Mouse (Mus musculus) ES-E14 (cell line): ENCODE measurements around the gene Golga4. TPM values are rescaled to one million over a fixed set of nuclear protein-coding genes. Genes with fewer than 3 reads are reported as not detected.

Source experiments
- DNase-seq: peaks from one replicate; pipeline ENCODE4 v3.0.0-alpha.2; 2013; ENCODE audit warnings: low read depth, low spot score
- H3K27ac ChIP-seq: 2 replicates; pipeline ENCODE4 v1.5.1; 2012; ENCODE audit warnings: low read depth, mild to moderate bottlenecking, low read length, moderate library complexity, mixed read lengths; ENCODE audit not compliant: poor library complexity, insufficient read depth, severe bottlenecking
- H3K36me3 ChIP-seq: 2 replicates; pipeline ENCODE4 v1.6.1; 2012; ENCODE audit warnings: mild to moderate bottlenecking, low read length, moderate library complexity, mixed read lengths; ENCODE audit not compliant: control insufficient read depth, poor library complexity, insufficient read depth, severe bottlenecking
- H3K4me1 ChIP-seq, 2 experiments: fragments of 150-350 bp in 1 of 2; sonication (generic) in 1 of 2; 2 replicates each; pipeline ENCODE4 v1.6.1; 2012; ENCODE audit warnings: low read length in 2 of 2, mild to moderate bottlenecking in 1 of 2, mixed read lengths in 1 of 2; ENCODE audit not compliant: control insufficient read depth in 2 of 2, insufficient read depth in 2 of 2, poor library complexity in 1 of 2
- H3K4me3 ChIP-seq, 2 experiments: fragments of 150-350 bp in 1 of 2; sonication (generic) in 1 of 2; 2 replicates each; pipeline ENCODE4 v1.5.1; 2012; ENCODE audit warnings: low read length in 2 of 2, low read depth in 1 of 2, mild to moderate bottlenecking in 1 of 2, mixed read lengths in 1 of 2; ENCODE audit not compliant: insufficient read depth in 1 of 2, poor library complexity in 1 of 2, severe bottlenecking in 1 of 2
- H3K9ac ChIP-seq: 2 replicates; pipeline ENCODE4 v1.6.1; 2012; ENCODE audit warnings: low read depth, mild to moderate bottlenecking, low read length, mixed read lengths; ENCODE audit not compliant: poor library complexity, insufficient read depth, severe bottlenecking
- H3K9me3 ChIP-seq: fragments of 150-350 bp; sonication (generic); 2 replicates; pipeline ENCODE4 v1.6.1; 2012; ENCODE audit warnings: low read depth, mild to moderate bottlenecking, low read length; ENCODE audit not compliant: control insufficient read depth, insufficient read depth
- CHD2 ChIP-seq: IDR thresholded peaks from 2 replicates; pipeline ENCODE4 v1.6.1; 2014; ENCODE audit warnings: mild to moderate bottlenecking, low read depth, low read length, inconsistent platforms
- HCFC1 ChIP-seq: IDR thresholded peaks from 2 replicates; pipeline ENCODE4 v1.6.1; 2012; ENCODE audit warnings: low read length, inconsistent platforms, borderline replicate concordance; ENCODE audit not compliant: insufficient read depth
- MAFK ChIP-seq: IDR thresholded peaks from 2 replicates; pipeline ENCODE4 v1.6.1; 2014; ENCODE audit warnings: mild to moderate bottlenecking, low read depth, low read length, inconsistent platforms; ENCODE audit not compliant: insufficient read depth
- ZC3H11A ChIP-seq: IDR thresholded peaks from 2 replicates; pipeline ENCODE4 v1.6.1; 2012; ENCODE audit warnings: low read depth, mild to moderate bottlenecking, inconsistent platforms, low read length, borderline replicate concordance
- ZNF384 ChIP-seq: IDR thresholded peaks from 2 replicates; pipeline ENCODE4 v1.6.1; 2012; ENCODE audit warnings: low read depth, low read length, inconsistent platforms
- in situ Hi-C, 2 experiments: fragments of 600-800 bp; cut with MboI; formaldehyde crosslinking; loops; one replicate each; pipeline ENCODE4 v1.15.1; 2025; ENCODE audit warnings: low sequenced_read_pairs in 2 of 2, inconsistent platforms in 1 of 2; ENCODE audit not compliant: unreplicated experiment in 2 of 2
- total RNA-seq: library from RNA; depleted of rRNA; stranded (reverse); fragments of 300-350 nt; gene quantifications from 2 replicates; pipeline ENCODE4 v1.2.3, GENCODE M21; 2012

Golga4 gene
- total RNA-seq, 1 experiment = 73.3 TPM

GRCm38 (mm10) chr9:118519101-118519500 is 13.0 kb downstream of the Golga4 start:
- TF ChIP-seq HCFC1 = no peak
- TF ChIP-seq CHD2 = no peak
- no peak for TF ChIP-seq ZC3H11A
- TF ChIP-seq MAFK = no peak
- TF ChIP-seq ZNF384 = no peak
- no peak overlapping the region for H3K27ac ChIP-seq
- no peak for DNase-seq
- peaks cover 3 to 12% of the 10 kb centered on the region in 2 experiments; a peak in 2 of 4 replicates for H3K4me1 ChIP-seq
- in situ Hi-C loops = no loop called here
- H3K36me3 ChIP-seq = peaks cover 6% of the 10 kb centered on the region; the same call in 1 of the 2 replicates
- no peaks in the 10 kb centered on the region for H3K9me3 ChIP-seq
- H3K4me3 ChIP-seq = no peak overlapping the region
- no peak overlapping the region for H3K9ac ChIP-seq

GRCm38 (mm10) chr9:118520011-118520410 is 13.9 kb downstream of the Golga4 start:
- in situ Hi-C loops = no loop called here
- Histone ChIP-seq H3K9me3 (no peaks in the 10 kb centered on the region), H3K36me3 (peaks cover 6% of the 10 kb centered on the region; the same call in 1 of the 2 replicates), H3K4me3 (no peak overlapping the region), H3K27ac (no peak overlapping the region), H3K9ac (no peak overlapping the region), H3K4me1 (peaks cover 3 to 12% of the 10 kb centered on the region in 2 experiments; a peak in 2 of 4 replicates)
- no peak for DNase-seq
- TF ChIP-seq HCFC1 = no peak
- no peak for TF ChIP-seq ZC3H11A
- TF ChIP-seq MAFK = no peak
- TF ChIP-seq CHD2 = no peak

- H3K9ac ChIP-seq = no peak overlapping the region
- in situ Hi-C loops = no loop called here
- no peak overlapping the region for H3K4me3 ChIP-seq
- TF ChIP-seq ZC3H11A = no peak
- no peak for TF ChIP-seq CHD2
- no peak for TF ChIP-seq MAFK
- no peak for TF ChIP-seq HCFC1
- TF ChIP-seq ZNF384 = no peak
- DNase-seq = no peak
- no peak overlapping the region for H3K27ac ChIP-seq
- H3K36me3 ChIP-seq = peaks cover 9% of the 10 kb centered on the region; the same call in 1 of the 2 replicates
- H3K4me1 ChIP-seq = peaks cover 3 to 12% of the 10 kb centered on the region in 2 experiments; a peak in 2 of 4 replicates
- no peaks in the 10 kb centered on the region for H3K9me3 ChIP-seq
These were observed 14.8 kb downstream of the Golga4 start for GRCm38 (mm10) chr9:118520858-118521257.

GRCm38 (mm10) chr9:118521659-118522058 is 15.6 kb downstream of the Golga4 start:
- Histone ChIP-seq H3K27ac (no peak overlapping the region), H3K36me3 (peaks cover 11% of the 10 kb centered on the region), H3K9ac (no peak overlapping the region), H3K9me3 (no peaks in the 10 kb centered on the region), H3K4me1 (peaks cover 3 to 12% of the 10 kb centered on the region in 2 experiments; a peak in 2 of 4 replicates), H3K4me3 (no peak overlapping the region)
- no peak for TF ChIP-seq MAFK
- TF ChIP-seq ZNF384 = no peak
- no peak for TF ChIP-seq HCFC1
- DNase-seq = no peak
- in situ Hi-C loops = no loop called here

- no peak overlapping the region for H3K27ac ChIP-seq
- no peak for DNase-seq
- peaks cover 18% of the 10 kb centered on the region for H3K36me3 ChIP-seq
- in situ Hi-C loops = no loop called here
- H3K4me1 ChIP-seq = peaks cover 6 to 14% of the 10 kb centered on the region in 2 experiments; a peak in 3 of 4 replicates
- no peak for TF ChIP-seq ZNF384
- H3K9ac ChIP-seq = no peak overlapping the region
- H3K9me3 ChIP-seq = no peaks in the 10 kb centered on the region
- no peak overlapping the region for H3K4me3 ChIP-seq
These were observed 17.7 kb downstream of the Golga4 start for GRCm38 (mm10) chr9:118523738-118524137.
